Mouse (Mus musculus) kidney, adult 2 months (tissue): Measurements from ENCODE around the gene Fasl. TPM values are rescaled to one million over a fixed set of nuclear protein-coding genes. Genes with fewer than 3 reads are reported as not detected.
A peak's percentile ranks its signal among the peaks of the same experiment; 100 is the strongest.

ENCODE experiments used
- DNase-seq: peaks from one replicate; pipeline ENCODE4 v3.0.0; 2021
- H3K27ac ChIP-seq: fragments of 200-500 bp; 2 replicates; pipeline ENCODE4 v1.5.1; 2012; ENCODE audit warnings: low read depth, low read length, control low read depth, inconsistent platforms; ENCODE audit not compliant: insufficient read depth
- H3K27me3 ChIP-seq: fragments of 200-500 bp; replicated peaks from 2 replicates; pipeline ENCODE4 v1.6.1; 2012; ENCODE audit warnings: mild to moderate bottlenecking, moderate library complexity, low read length, inconsistent platforms; ENCODE audit not compliant: control insufficient read depth, insufficient read depth
- H3K36me3 ChIP-seq: fragments of 200-500 bp; 2 replicates; pipeline ENCODE4 v1.6.1; 2012; ENCODE audit warnings: mild to moderate bottlenecking, moderate library complexity, low read length, inconsistent platforms; ENCODE audit not compliant: control insufficient read depth, insufficient read depth
- H3K4me1 ChIP-seq: fragments of 200-500 bp; 2 replicates; pipeline ENCODE4 v1.6.1; 2011; ENCODE audit warnings: low read length; ENCODE audit not compliant: control insufficient read depth, insufficient read depth
- H3K4me3 ChIP-seq: fragments of 200-500 bp; 2 replicates; pipeline ENCODE4 v1.5.1; 2011; ENCODE audit warnings: mild to moderate bottlenecking, low read depth, low read length, control low read depth; ENCODE audit not compliant: insufficient read depth
- CTCF ChIP-seq: fragments of 200-500 bp; conservative IDR thresholded peaks from 2 replicates; pipeline ENCODE4 v1.5.1; 2011; ENCODE audit warnings: low read depth, mild to moderate bottlenecking, control low read depth, low read length, moderate library complexity, mixed read lengths; ENCODE audit not compliant: insufficient read depth, insufficient read length
- POLR2A ChIP-seq: fragments of 200-500 bp; IDR thresholded peaks from one replicate; pipeline ENCODE4 v1.6.1; 2011; ENCODE audit warnings: low read depth, low read length, control low read depth
- WGBS: fragments of 180-500 bp; shearing (Covaris S2); methylation state at CpG from one replicate; pipeline ENCODE4 v1.1.7; 2018; 5-methylcytosine and 5-hydroxymethylcytosine counted together
- polyA plus RNA-seq: library from polyadenylated mRNA; depleted of rRNA; stranded (reverse); fragments of >200 nt; gene quantifications from 2 replicates; pipeline ENCODE4 v1.2.3, GENCODE M21; 2012

Gene Fasl
- polyA plus RNA-seq, 1 experiment: 0.16 TPM

DNA sequence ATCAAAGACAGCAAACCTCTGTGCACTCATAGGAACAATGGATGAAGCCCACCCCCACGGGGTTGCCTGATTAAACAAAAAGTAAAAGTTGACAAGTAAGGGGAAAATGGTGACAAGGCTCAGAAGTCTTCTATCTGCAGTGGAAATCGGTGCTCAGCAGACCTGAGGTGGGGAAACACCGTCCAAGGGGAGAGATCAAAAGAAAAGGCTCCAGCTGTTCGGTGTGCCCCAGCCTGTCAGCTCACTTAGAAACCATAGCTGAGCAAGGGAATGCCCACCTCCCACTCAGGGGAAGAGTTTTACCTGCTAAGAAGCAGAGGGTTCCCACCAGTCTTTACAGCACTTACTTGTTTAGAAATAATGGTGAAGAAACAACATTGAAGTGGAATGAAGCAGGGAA, 26.7 kb downstream of the Fasl start:
- DNase-seq: no peak
- Histone ChIP-seq H3K27me3 (no peaks in the 10 kb centered on the region), H3K27ac (no peak overlapping the region), H3K4me3 (no peak overlapping the region), H3K4me1 (peaks cover 2% of the 10 kb centered on the region; the same call in 1 of the 2 replicates), H3K36me3 (no peaks in the 10 kb centered on the region)
- no peak for TF ChIP-seq CTCF
- no peak for TF ChIP-seq POLR2A
- 34% methylated on average over 4 of the region's 4 CpGs for WGBS

DNA sequence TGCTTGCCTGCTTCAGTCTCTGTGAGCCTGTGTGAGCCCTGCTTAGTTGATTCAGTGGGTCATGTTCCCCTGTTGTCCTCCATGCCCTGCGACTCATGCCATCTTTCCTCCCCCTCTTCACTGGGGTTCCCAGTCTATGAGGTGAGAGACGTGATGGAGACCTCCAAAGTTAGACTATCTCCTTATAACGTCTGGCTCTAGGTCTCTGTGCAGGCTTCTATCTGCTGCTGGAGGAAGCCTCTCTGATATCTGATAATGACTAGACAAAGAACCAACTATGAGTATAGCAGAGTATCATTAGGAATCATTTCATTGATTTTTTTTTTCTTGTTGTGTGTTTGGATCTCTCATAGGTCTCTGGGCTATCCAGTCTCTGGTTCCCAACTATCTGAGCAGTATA, 31.7 kb downstream of the Fasl start:
- no peaks in the 10 kb centered on the region for H3K36me3 ChIP-seq
- no peak overlapping the region for H3K4me3 ChIP-seq
- TF ChIP-seq CTCF: no peak
- TF ChIP-seq POLR2A: no peak
- DNase-seq: no peak
- no peak overlapping the region for H3K27ac ChIP-seq
- 90% methylated on average over 3 of the region's 3 CpGs for WGBS
- no peaks in the 10 kb centered on the region for H3K27me3 ChIP-seq
- peaks cover 2% of the 10 kb centered on the region; the same call in 1 of the 2 replicates for H3K4me1 ChIP-seq

GRCm38 (mm10) chr1:161751311-161751710, 37.0 kb downstream of the Fasl start:
- no peaks in the 10 kb centered on the region for H3K4me1 ChIP-seq
- H3K27me3 ChIP-seq: no peaks in the 10 kb centered on the region
- H3K36me3 ChIP-seq: no peaks in the 10 kb centered on the region
- TF ChIP-seq POLR2A: no peak
- TF ChIP-seq CTCF: no peak
- DNase-seq: no peak
- H3K4me3 ChIP-seq: no peak overlapping the region
- WGBS: 49% methylated on average over 8 of the region's 8 CpGs
- no peak overlapping the region for H3K27ac ChIP-seq

DNA sequence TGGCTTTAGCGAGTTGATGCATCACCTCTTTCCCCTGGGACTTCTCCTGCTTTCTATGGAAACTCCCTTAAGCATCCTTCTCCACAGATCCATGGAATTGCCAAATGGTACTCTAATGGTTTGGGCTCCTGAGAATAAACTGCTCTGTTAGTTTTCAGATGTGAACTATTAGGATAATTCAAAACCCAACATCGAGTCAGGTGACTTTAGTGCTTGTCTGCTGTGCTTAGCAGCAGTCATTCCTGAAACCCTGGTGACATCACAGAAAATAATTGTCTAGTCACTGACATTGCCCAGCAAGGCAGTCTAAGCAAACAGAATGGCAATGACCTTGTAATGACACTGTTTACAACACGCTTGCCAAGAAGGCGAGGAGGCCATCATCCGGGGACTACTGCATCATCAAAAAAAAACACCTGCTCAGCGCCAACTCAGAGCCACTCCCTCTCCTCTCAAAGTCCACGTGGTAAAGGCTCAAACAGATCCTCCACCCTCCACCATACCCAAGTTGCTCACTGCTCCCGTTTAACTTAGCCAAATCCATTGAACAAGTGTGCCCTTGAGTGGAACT, 37.7 kb downstream of the Fasl start:
- H3K27me3 ChIP-seq: no peaks in the 10 kb centered on the region
- H3K27ac ChIP-seq: no peak overlapping the region
- TF ChIP-seq CTCF (no peak), POLR2A (no peak)
- WGBS: 48% methylated on average over 8 of the region's 8 CpGs
- no peaks in the 10 kb centered on the region for H3K36me3 ChIP-seq
- H3K4me1 ChIP-seq: no peaks in the 10 kb centered on the region
- H3K4me3 ChIP-seq: no peak overlapping the region
- peak; percentile 74 for DNase-seq

DNA sequence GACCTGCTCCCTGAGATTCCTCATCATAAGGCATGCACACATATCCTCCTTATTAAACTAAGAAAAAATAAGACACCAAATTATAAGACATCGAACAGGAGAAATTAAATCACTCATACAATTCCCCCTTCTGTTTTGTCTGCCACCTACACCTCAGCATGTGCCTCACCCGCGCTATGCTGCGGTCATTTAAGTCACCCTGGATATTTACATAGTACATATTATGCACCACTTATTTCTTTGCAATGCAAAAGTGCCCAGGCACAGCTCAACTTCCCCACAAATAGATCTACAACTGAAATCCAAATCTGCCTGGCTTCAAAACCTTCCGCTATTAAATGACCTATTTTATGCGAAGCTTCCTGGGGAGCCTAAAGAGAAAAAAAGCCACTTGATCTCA, 39.6 kb downstream of the Fasl start:
- WGBS: 84% methylated on average over 6 of the region's 6 CpGs
- no peak for TF ChIP-seq CTCF
- no peak for TF ChIP-seq POLR2A
- DNase-seq: no peak
- Histone ChIP-seq H3K4me3 (no peak overlapping the region), H3K4me1 (no peaks in the 10 kb centered on the region), H3K36me3 (no peaks in the 10 kb centered on the region), H3K27ac (no peak overlapping the region), H3K27me3 (no peaks in the 10 kb centered on the region)

DNA sequence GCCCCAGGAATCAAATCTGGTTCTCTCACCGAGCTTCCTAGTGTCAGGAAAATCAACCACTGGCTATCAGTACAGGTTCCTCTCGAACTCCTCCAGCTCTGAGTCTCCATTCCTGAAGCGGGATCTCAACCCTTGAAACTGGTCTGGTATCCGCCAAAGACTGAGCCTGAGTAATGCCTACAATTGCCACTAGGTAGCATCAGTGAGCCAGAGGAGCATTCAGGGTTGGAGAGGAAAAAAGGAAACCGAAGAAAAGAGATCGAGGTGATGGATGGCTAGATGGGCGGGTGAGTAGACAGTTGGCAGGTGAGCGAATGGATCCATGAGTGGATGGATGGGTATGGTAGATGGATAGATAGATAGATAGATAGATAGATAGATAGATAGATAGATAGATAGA, 40.2 kb downstream of the Fasl start:
- Histone ChIP-seq H3K4me3 (no peak overlapping the region), H3K36me3 (no peaks in the 10 kb centered on the region), H3K4me1 (no peaks in the 10 kb centered on the region), H3K27me3 (no peaks in the 10 kb centered on the region), H3K27ac (no peak overlapping the region)
- WGBS: 29% methylated on average over 8 of the region's 8 CpGs
- DNase-seq: peak; percentile 59
- TF ChIP-seq POLR2A (no peak), CTCF (peak; percentile 78)

DNA sequence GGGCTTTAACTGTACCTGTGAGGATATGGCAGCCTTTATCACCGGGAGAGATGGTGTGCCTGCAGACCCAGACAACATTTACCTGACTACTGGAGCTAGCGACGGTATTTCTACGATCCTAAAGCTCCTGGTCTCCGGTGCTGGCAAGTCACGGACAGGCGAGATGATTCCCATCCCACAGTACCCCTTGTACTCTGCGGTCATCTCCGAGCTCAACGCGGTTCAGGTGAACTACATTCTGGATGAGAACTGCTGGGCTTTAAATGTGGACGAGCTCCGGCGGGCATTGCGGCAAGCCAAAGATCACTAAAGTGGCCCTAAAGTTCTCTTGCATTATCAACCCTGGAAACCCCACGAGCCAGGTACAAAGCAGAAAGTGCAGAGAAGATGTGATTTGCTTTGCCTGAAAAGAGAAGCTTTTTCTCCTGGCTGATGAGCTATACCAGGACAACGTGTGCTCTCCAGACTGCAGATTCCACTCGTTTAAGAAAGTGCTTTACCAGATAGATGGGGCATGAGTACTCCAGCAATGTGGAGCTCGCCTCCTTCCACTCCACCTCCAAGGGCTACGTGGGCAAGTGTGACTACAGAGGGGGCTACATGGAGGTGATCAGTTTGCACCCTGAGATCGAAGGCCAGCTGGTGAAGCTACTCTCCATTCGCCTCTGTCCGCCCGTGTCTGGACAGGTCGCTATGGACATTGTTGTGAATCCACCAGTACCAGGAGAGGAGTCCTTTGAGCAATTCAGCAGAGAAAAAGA, 41.6 kb downstream of the Fasl start:
- Histone ChIP-seq H3K27ac (no peak overlapping the region), H3K27me3 (no peaks in the 10 kb centered on the region), H3K4me3 (no peak overlapping the region), H3K36me3 (no peaks in the 10 kb centered on the region), H3K4me1 (no peaks in the 10 kb centered on the region)
- WGBS: 86% methylated on average over 25 of the region's 25 CpGs
- TF ChIP-seq CTCF: no peak
- no peak for TF ChIP-seq POLR2A
- no peak for DNase-seq
